In the genomic region with DNA sequence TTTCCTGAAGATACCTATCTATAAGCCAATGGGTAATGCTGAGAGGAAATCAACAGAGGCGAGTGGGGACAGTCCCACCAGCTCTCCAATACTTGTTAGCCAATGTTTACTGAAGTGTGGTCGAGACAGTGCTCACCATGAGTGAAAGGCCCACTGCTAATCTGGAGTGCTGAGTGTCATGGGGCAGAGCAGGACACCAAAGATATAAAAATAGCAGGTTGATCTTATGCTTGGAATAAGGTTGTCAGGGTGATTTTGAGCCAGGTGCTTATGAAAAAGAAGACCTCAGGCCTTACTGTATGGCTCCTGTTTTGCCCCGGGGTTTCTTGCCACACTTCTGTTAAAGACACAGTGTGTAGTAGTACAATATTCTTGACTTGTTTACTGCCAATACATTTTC, we compare ENCODE assay signal across 15 mouse cellular contexts.
"Had no signal": no experiment of that assay in that cellular context is flagged by ENCODE, and none has a peak within 500 bp of the region (broad histone marks: within the 10 kb centered on the region; RNA-seq: fewer than 3 reads in every experiment).

No protein-coding gene starts in this region.

- H3K27ac ChIP-seq: limb, embryonic 15.5 days; liver, embryonic 12.5 days; midbrain, embryonic 10.5 days; neural tube, embryonic 15.5 days had no signal

- H3K4me3 ChIP-seq: limb, embryonic 15.5 days; liver, embryonic 12.5 days; midbrain, embryonic 10.5 days; myocyte; neural tube, embryonic 15.5 days had no signal

- H3K4me1 ChIP-seq: limb, embryonic 15.5 days; liver, embryonic 12.5 days; midbrain, embryonic 10.5 days; neural tube, embryonic 15.5 days had no signal

- H3K9me3 ChIP-seq: limb, embryonic 15.5 days; liver, embryonic 12.5 days; midbrain, embryonic 10.5 days; neural tube, embryonic 15.5 days had no signal

- DNase-seq: kidney, postnatal 25 days; layer of hippocampus, adult 9-11 months; layer of hippocampus, postnatal 36 days; lung, embryonic 14.5 days; lung, postnatal 10 days; lung, postnatal 4 days; midbrain, embryonic 14.5 days; right cerebral cortex, adult 18-20 months; right cerebral cortex, postnatal 25 days; thymus, postnatal 36 days had no signal

- H3K9ac ChIP-seq: limb, embryonic 15.5 days; liver, embryonic 12.5 days; lung, embryonic 14.5 days; neural tube, embryonic 15.5 days had no signal

- H3K36me3 ChIP-seq: limb, embryonic 15.5 days; liver, embryonic 12.5 days; midbrain, embryonic 10.5 days; neural tube, embryonic 15.5 days had no signal

- H3K4me2 ChIP-seq: limb, embryonic 15.5 days; liver, embryonic 12.5 days; lung, embryonic 14.5 days; neural tube, embryonic 15.5 days had no signal

- ATAC-seq: liver, embryonic 12.5 days had no signal
